Mouse (Mus musculus) thymus, adult 2 months (tissue): Measurements from ENCODE around the gene Stox1.

ENCODE experiments used
- CTCF ChIP-seq: fragments of 200-500 bp; IDR thresholded peaks from 2 replicates; pipeline ENCODE4 v1.5.1; 2012; ENCODE audit warnings: mild to moderate bottlenecking, control low read depth, low read length, moderate library complexity, borderline replicate concordance; ENCODE audit not compliant: control insufficient read depth, poor library complexity, insufficient read depth; ENCODE audit errors: extremely low read depth
- POLR2A ChIP-seq: fragments of 200-500 bp; IDR thresholded peaks from 2 replicates; pipeline ENCODE4 v1.6.1; 2012; ENCODE audit warnings: mild to moderate bottlenecking, low read length, control low read depth, moderate library complexity; ENCODE audit not compliant: control insufficient read depth, poor library complexity, insufficient read depth; ENCODE audit errors: extremely low read depth

DNA sequence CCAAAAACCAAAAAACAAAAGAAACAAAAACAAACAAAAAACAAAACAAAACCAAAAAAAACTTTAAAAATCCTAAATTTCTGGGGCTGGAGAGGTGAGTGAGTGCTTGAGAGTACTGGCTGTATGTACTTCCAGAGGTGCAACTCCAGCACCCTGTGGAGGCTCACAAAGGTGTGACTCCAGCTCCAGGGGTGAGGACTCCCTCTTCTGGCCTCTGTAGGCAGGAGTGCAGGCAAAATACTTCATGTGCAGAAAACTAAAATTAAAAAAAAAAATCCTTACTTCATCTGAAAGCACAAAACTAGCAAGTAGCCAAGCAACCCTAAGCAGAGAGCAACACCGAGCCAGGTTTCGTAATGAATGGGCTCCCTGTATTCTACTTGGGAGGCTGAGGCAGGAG is 53.6 kb downstream of the Stox1 start:
- no peak for TF ChIP-seq POLR2A
- no peak for TF ChIP-seq CTCF
